Mouse (Mus musculus): ENCODE measurements around the gene Pgam5. TPM values are rescaled to one million over a fixed set of nuclear protein-coding genes. Genes with fewer than 3 reads are reported as not detected.

The Pgam5 gene
- polyA plus RNA-seq, 1 experiment from 2014 or later, result 87.7 TPM

DNA sequence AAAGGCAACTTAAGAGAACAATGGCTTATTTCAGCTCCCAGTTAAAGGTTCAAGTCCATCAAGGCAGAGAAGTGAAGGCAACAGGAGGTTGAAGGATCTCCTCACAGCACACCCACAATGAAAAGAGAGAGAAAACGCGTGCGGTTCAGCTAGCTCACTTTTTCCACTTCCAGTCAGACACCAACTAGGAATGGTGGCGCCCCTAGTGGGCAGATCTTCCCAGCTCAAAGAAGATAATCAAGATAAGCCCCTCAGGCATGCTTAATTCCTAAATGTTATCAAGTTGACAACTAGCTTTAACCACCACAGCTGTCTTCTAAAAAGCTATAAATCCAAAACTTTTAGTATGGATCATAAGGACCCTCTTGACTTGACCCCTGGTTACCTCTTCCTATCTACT is 14.8 kb upstream of the Pgam5 start:
- ATAC-seq (ENCODE audit: insufficient number of reproducible peaks, insufficient read depth, low FRiP score, low TSS enrichment, low read depth), result no peak
- no peak overlapping the region for H3K4me3 ChIP-seq (replicated peaks)
- peaks cover 23% of the 10 kb centered on the region for H3K27me3 ChIP-seq
- WGBS, result 10% methylated on average over 4 of the region's 4 CpGs
- H3K36me3 ChIP-seq, result peaks cover 5% of the 10 kb centered on the region
- peaks cover 16% of the 10 kb centered on the region for H3K4me1 ChIP-seq (replicated peaks)
- peak overlapping the region; percentile 92 for H3K4me2 ChIP-seq
- H3K27ac ChIP-seq, result no peak overlapping the region
- H3K9me3 ChIP-seq, result no peaks in the 10 kb centered on the region
- H3K9ac ChIP-seq (replicated peaks), result no peak overlapping the region

DNA sequence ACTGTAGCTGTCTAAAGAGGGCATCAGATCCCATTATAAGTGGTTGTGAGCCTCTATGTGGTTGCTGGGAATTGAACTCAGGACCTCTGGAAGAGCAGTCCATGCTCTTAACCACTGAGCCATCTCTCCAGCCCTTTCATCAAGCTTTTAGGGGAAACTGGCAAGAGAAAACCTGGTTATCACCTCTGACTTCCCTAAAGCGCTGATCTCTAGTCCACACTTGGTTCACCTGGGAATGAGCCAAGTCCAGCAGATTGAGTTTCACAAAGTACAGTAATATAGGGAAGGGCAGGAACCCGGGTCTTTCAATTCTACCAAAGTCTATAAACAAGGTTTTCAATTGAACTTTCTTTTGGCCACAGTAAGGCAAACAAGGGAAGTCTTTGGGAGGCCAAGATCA is 12.3 kb upstream of the Pgam5 start:
- H3K27me3 ChIP-seq, result peaks cover 23% of the 10 kb centered on the region
- peaks cover 9% of the 10 kb centered on the region for H3K4me1 ChIP-seq (replicated peaks)
- ATAC-seq (ENCODE audit: insufficient number of reproducible peaks, insufficient read depth, low FRiP score, low TSS enrichment, low read depth), result no peak
- no peak overlapping the region for H3K27ac ChIP-seq
- H3K4me3 ChIP-seq (replicated peaks), result no peak overlapping the region
- no peak overlapping the region for H3K9ac ChIP-seq (replicated peaks)
- no peaks in the 10 kb centered on the region for H3K9me3 ChIP-seq
- H3K36me3 ChIP-seq, result no peaks in the 10 kb centered on the region
- 83% methylated on average over 2 of the region's 2 CpGs for WGBS
- no peak overlapping the region for H3K4me2 ChIP-seq

DNA sequence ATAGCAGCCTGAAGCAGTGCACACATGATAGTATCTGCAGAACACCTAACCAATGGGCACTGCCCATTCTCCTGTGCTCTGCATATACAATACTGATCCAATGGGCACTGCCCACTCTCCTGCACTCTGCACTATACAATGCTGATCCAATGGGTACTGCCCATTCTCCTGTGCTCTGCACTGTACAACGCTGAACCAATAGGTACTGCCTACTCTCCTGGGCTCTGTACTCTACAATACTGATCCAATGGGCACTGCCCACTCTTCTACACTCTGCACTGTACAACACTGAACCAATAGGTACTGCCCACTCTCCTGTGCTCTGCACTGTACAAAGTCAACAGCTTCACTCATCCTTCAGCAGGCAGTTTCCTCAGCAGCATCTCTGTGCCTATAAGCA is 7.2 kb upstream of the Pgam5 start:
- Histone ChIP-seq H3K27ac (no peak overlapping the region), H3K9me3 (no peaks in the 10 kb centered on the region), H3K4me3 (replicated peaks) (no peak overlapping the region), H3K27me3 (no peaks in the 10 kb centered on the region), H3K4me2 (no peak overlapping the region), H3K9ac (replicated peaks) (no peak overlapping the region), H3K4me1 (replicated peaks) (no peaks in the 10 kb centered on the region), H3K36me3 (no peaks in the 10 kb centered on the region)
- 82% methylated on average over 1 of the region's 1 CpGs for WGBS
- no peak for ATAC-seq (ENCODE audit: insufficient number of reproducible peaks, insufficient read depth, low FRiP score, low TSS enrichment, low read depth)

DNA sequence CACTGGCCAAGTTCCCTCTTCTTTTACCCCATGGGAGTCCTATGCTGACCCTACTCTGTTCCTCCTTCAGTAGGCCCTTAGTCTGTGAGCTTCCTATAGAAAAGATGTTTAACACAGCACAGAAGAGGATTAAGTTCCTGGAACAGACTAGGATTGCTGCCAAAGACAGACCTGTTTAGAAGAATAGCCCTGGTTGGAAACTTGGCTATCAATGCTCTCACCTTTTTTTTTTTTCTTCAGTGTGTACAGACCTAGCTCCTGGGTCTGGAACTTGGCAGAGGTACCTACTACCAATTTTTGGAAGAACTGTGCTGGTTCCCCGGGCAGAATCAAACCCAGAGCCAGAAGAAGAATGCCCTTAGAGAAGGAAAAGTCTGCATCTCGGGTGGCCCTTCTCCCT is 6.7 kb upstream of the Pgam5 start:
- no peaks in the 10 kb centered on the region for H3K9me3 ChIP-seq
- 83% methylated on average over 2 of the region's 2 CpGs for WGBS
- no peaks in the 10 kb centered on the region for H3K4me1 ChIP-seq (replicated peaks)
- H3K9ac ChIP-seq (replicated peaks), result no peak overlapping the region
- H3K27me3 ChIP-seq, result no peaks in the 10 kb centered on the region
- H3K27ac ChIP-seq, result no peak overlapping the region
- no peaks in the 10 kb centered on the region for H3K36me3 ChIP-seq
- ATAC-seq (ENCODE audit: insufficient number of reproducible peaks, insufficient read depth, low FRiP score, low TSS enrichment, low read depth), result no peak
- H3K4me2 ChIP-seq, result no peak overlapping the region
- H3K4me3 ChIP-seq (replicated peaks), result no peak overlapping the region

DNA sequence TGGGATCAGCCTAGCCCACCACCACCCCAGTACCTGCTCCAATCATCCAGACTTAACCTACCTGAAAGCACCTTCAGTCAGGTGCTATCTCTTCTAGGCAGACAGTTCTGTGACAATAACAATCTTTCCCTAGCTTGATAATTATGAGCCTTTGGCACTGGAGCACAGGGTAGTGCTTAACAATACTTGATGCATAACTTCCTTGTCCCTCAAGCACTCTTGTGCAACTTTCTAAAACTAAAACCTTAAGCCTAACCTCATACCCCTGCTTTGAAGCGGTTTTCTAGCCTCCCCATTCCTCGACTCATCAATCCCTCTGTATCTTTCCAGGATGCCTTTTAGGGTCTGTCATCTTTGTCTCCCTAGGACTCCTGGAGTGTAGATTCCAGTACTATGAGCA is 5.1 kb upstream of the Pgam5 start:
- 63% methylated on average over 2 of the region's 2 CpGs for WGBS
- no peak for ATAC-seq (ENCODE audit: insufficient number of reproducible peaks, insufficient read depth, low FRiP score, low TSS enrichment, low read depth)
- H3K27me3 ChIP-seq, result no peaks in the 10 kb centered on the region
- H3K4me2 ChIP-seq, result no peak overlapping the region
- H3K27ac ChIP-seq, result no peak overlapping the region
- H3K9me3 ChIP-seq, result no peaks in the 10 kb centered on the region
- no peak overlapping the region for H3K4me3 ChIP-seq (replicated peaks)
- no peaks in the 10 kb centered on the region for H3K36me3 ChIP-seq
- H3K4me1 ChIP-seq (replicated peaks), result no peaks in the 10 kb centered on the region
- H3K9ac ChIP-seq (replicated peaks), result no peak overlapping the region

DNA sequence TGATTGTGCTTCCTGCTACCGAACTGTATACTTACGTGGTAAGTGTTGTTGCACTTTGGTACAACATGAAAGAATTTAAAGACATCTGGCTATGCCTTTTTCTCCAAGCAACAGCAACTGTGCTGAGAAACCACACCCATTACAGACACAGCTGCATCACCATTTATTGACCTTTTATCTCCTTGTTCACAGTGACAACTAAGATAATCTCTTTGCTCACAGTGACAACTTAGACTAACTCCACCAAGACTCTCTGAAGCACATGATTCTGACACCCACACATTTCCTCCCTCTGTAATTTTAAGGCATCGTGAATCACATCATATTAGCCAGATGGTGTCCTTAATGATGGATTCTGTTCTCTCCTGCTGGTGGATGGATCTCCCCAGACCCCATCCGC is 4.4 kb upstream of the Pgam5 start:
- ATAC-seq (ENCODE audit: insufficient number of reproducible peaks, insufficient read depth, low FRiP score, low TSS enrichment, low read depth), result no peak
- no peaks in the 10 kb centered on the region for H3K4me1 ChIP-seq (replicated peaks)
- no peaks in the 10 kb centered on the region for H3K27me3 ChIP-seq
- no peaks in the 10 kb centered on the region for H3K36me3 ChIP-seq
- 80% methylated on average over 4 of the region's 4 CpGs for WGBS
- no peak overlapping the region for H3K9ac ChIP-seq (replicated peaks)
- no peaks in the 10 kb centered on the region for H3K9me3 ChIP-seq
- no peak overlapping the region for H3K4me2 ChIP-seq
- no peak overlapping the region for H3K27ac ChIP-seq
- no peak overlapping the region for H3K4me3 ChIP-seq (replicated peaks)

DNA sequence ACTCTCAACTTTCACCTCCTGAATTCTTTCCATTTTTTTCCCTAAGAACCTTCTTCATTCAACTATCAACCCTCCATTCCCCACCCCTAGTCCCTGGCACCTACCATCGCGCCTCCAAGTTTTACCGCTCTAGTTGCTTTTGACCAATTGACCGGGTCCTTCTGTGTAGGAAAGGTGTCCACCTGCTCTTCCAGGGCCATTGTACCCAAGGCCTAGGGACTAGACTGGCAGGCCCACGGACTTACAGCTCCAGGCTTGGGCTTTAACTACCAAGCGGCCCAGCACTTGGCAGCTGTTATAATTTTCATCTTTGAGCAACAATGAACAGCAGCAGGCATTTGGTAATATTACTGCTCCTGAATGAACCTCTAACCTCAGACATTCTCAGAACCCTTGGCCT is 529 bp upstream of the Pgam5 start:
- no peak overlapping the region for H3K27ac ChIP-seq
- no peak overlapping the region for H3K4me2 ChIP-seq
- peak; percentile 11; the same call in 1 of the 2 replicates for ATAC-seq (ENCODE audit: insufficient number of reproducible peaks, insufficient read depth, low FRiP score, low TSS enrichment, low read depth)
- peaks cover 6% of the 10 kb centered on the region for H3K4me1 ChIP-seq (replicated peaks)
- no peak overlapping the region for H3K4me3 ChIP-seq (replicated peaks)
- H3K9me3 ChIP-seq, result no peaks in the 10 kb centered on the region
- WGBS, result 90% methylated on average over 6 of the region's 6 CpGs
- no peaks in the 10 kb centered on the region for H3K27me3 ChIP-seq
- peaks cover 28% of the 10 kb centered on the region for H3K36me3 ChIP-seq
- H3K9ac ChIP-seq (replicated peaks), result no peak overlapping the region

DNA sequence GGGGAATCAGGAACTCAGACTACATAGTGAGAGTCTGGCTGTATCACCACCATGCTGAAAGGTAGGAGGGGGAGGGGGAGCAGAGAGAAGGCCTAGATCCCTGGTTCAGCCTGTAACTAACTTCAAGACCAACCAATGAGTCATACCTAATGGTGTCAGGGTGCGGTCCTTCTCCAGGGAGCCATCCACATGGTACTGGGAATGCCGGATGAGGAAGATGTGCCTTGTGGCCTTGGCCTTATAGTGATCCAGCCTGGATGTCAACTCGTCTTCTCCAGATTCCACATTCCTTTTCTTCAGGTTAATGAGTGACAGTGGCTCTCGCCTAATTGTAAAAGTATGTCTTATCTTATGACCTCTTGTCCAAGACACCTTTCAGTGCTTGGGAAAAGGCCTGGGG is 2.8 kb downstream of the Pgam5 start:
- Histone ChIP-seq H3K4me1 (replicated peaks) (peaks cover 6% of the 10 kb centered on the region), H3K4me2 (no peak overlapping the region), H3K27me3 (no peaks in the 10 kb centered on the region), H3K36me3 (peaks cover 51% of the 10 kb centered on the region), H3K27ac (no peak overlapping the region), H3K4me3 (replicated peaks) (no peak overlapping the region), H3K9me3 (no peaks in the 10 kb centered on the region), H3K9ac (replicated peaks) (no peak overlapping the region)
- WGBS, result 92% methylated on average over 4 of the region's 4 CpGs
- ATAC-seq (ENCODE audit: insufficient number of reproducible peaks, insufficient read depth, low FRiP score, low TSS enrichment, low read depth), result no peak

DNA sequence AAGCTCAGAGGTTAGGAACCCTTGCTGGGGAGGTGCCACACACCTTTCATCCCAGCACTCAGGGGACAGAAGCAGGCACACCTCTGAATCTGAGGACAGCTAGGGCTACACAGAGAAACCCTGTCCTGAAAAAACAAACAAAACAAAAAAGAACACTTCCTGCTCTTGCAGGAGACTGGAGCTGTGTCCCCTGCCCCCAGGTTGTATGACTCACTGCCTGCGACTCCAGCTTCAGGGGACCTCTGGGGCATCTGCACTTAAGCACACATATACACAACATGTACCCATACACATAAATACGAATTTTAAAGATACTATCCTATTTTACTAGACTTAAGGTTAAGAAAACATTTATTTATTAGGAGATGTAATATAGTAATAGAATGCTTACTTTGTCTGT is 25.6 kb downstream of the Pgam5 start:
- Histone ChIP-seq H3K9ac (replicated peaks) (no peak overlapping the region), H3K36me3 (peaks cover 94% of the 10 kb centered on the region), H3K4me2 (no peak overlapping the region), H3K9me3 (no peaks in the 10 kb centered on the region), H3K27ac (no peak overlapping the region), H3K27me3 (no peaks in the 10 kb centered on the region), H3K4me1 (replicated peaks) (no peaks in the 10 kb centered on the region), H3K4me3 (replicated peaks) (no peak overlapping the region)
- 91% methylated on average over 2 of the region's 2 CpGs for WGBS
- ATAC-seq (ENCODE audit: insufficient number of reproducible peaks, insufficient read depth, low FRiP score, low TSS enrichment, low read depth), result no peak

DNA sequence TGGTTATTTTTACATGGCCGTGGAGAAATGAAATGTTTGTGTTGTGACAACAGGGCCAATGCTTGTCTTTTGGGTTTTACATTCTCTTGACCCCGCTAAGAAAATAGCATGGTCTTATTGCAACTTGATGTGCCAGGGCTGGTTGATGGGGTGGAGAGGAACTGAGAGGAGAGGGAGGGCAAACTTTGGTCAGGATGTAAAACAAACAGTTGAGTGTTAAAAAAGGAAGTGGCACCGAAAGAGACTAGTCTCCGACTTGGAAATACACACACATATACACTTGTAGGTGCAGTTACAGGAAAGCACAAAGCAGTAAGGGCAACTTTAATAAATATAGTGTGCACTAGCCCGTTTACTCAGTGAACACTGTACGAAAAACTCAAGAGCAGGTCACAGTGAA is 37.4 kb downstream of the Pgam5 start:
- no peak for ATAC-seq (ENCODE audit: insufficient number of reproducible peaks, insufficient read depth, low FRiP score, low TSS enrichment, low read depth)
- H3K36me3 ChIP-seq, result peaks cover 36% of the 10 kb centered on the region
- no peak overlapping the region for H3K9ac ChIP-seq (replicated peaks)
- peaks cover 21% of the 10 kb centered on the region for H3K4me1 ChIP-seq (replicated peaks)
- H3K27ac ChIP-seq, result no peak overlapping the region
- peak overlapping the region; percentile 96 for H3K4me3 ChIP-seq (replicated peaks)
- H3K4me2 ChIP-seq, result peak overlapping the region; percentile 74; the same call in 1 of the 2 replicates
- WGBS, result 95% methylated on average over 6 of the region's 6 CpGs
- H3K9me3 ChIP-seq, result no peaks in the 10 kb centered on the region
- no peaks in the 10 kb centered on the region for H3K27me3 ChIP-seq

DNA sequence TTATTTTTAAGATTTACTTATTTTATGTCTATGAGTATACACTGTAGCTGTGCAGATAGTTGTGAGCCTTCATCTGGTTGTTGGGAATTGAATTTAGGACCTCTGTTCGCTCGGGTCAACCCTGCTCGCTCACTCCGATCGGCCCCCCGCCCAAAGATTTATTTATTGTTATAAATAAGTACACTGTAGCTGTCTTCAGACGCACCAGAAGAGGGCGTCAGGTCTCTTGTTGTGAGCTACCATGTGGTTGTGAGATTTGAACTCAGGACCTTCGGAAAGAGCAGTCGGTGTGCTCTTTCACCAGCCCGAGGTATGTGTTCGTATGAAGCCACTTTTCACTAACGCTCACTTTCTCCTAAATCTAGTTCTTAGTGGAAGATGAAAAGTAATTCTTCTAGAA is 38.1 kb downstream of the Pgam5 start:
- H3K36me3 ChIP-seq, result peaks cover 35% of the 10 kb centered on the region
- H3K27ac ChIP-seq, result no peak overlapping the region
- no peak for ATAC-seq (ENCODE audit: insufficient number of reproducible peaks, insufficient read depth, low FRiP score, low TSS enrichment, low read depth)
- H3K4me3 ChIP-seq (replicated peaks), result peak overlapping the region; percentile 96
- H3K9ac ChIP-seq (replicated peaks), result peak overlapping the region; percentile 92
- no peaks in the 10 kb centered on the region for H3K9me3 ChIP-seq
- 51% methylated on average over 13 of the region's 13 CpGs for WGBS
- H3K27me3 ChIP-seq, result no peaks in the 10 kb centered on the region
- peaks cover 21% of the 10 kb centered on the region for H3K4me1 ChIP-seq (replicated peaks)
- H3K4me2 ChIP-seq, result peak overlapping the region; percentile 74

DNA sequence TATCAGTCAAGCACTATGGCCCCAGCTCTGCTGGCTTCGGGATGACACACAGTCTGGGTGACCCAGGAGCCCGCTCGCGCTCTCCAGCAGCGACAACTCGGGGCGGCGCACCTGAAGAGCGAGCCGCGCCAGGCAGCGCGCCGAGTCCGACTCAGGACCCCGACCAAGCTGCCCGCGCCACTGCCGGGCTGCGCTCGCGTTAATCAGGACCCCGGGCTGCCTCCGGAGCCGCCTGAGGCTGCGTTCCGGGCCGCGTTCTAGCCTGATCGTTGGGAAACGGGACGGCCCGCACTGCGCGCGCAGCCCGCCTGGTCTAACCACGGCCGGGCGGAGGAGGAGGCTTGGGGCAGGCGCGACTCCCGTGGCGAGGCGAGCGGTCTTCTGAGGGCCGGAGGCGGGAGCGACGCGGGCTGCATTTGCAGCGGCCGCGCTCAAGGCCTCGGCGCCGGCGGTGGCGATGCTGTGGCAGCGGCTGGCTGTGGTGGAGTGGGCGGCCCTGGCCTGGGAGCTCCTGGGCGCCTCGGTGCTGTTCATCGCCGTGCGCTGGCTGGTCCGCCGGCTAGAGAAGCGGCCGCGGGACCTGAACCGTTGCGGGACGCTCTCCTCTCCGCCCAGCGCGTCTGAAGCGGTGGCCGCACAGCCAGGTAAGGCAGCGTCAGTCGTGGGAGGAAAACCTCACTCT is 38.8 kb downstream of the Pgam5 start, which contains the start of gene Ankle2:
Ankle2 (plus strand) TSS at position 225 of the 682 bp plus-strand sequence.
- Histone ChIP-seq H3K27ac (peak within 1 kb of the TSS; percentile 97), H3K27me3 (no peaks in the 10 kb centered on the region), H3K4me3 (replicated peaks) (peak within 1 kb of the TSS; percentile 96), H3K4me2 (peak within 1 kb of the TSS; percentile 74), H3K4me1 (replicated peaks) (peaks cover 21% of the 10 kb centered on the region), H3K9ac (replicated peaks) (peak within 1 kb of the TSS; percentile 92), H3K9me3 (no peaks in the 10 kb centered on the region), H3K36me3 (peaks cover 30% of the 10 kb centered on the region)
- WGBS, result under 1% methylated on average over 79 of the region's 81 CpGs
- peak; percentile 93 for ATAC-seq (ENCODE audit: insufficient number of reproducible peaks, insufficient read depth, low FRiP score, low TSS enrichment, low read depth)

Measured in limb, embryonic 12.5 days (tissue).